Mouse (Mus musculus) heart, adult 2 months (tissue): ENCODE results near the gene Ptx4. TPM values are rescaled to one million over a fixed set of nuclear protein-coding genes. Genes with fewer than 3 reads are reported as not detected.

ENCODE experiments used
- DNase-seq, 2 experiments: peaks; one replicate each; pipeline ENCODE4 v3.0.0; 2021
- H3K27ac ChIP-seq: fragments of 200-600 bp; 2 replicates; pipeline ENCODE4 v1.8.1; 2022
- H3K27me3 ChIP-seq: fragments of 200-500 bp; 2 replicates; pipeline ENCODE4 v1.6.1; 2012; ENCODE audit warnings: mild to moderate bottlenecking, low read length, inconsistent platforms, mixed read lengths; ENCODE audit not compliant: control insufficient read depth, insufficient read depth
- H3K36me3 ChIP-seq: fragments of 200-500 bp; 2 replicates; pipeline ENCODE4 v1.6.1; 2012; ENCODE audit warnings: low read length, inconsistent platforms; ENCODE audit not compliant: control insufficient read depth, insufficient read depth
- H3K4me1 ChIP-seq: fragments of 200-500 bp; 2 replicates; pipeline ENCODE4 v1.6.1; 2011; ENCODE audit warnings: low read length; ENCODE audit not compliant: control insufficient read depth, insufficient read depth
- H3K4me3 ChIP-seq: fragments of 200-600 bp; 2 replicates; pipeline ENCODE4 v1.8.1; 2022
- H3K79me2 ChIP-seq: fragments of 200-500 bp; replicated peaks from 2 replicates; pipeline ENCODE4 v1.6.1; 2012; ENCODE audit warnings: mild to moderate bottlenecking, inconsistent platforms, low read length, moderate library complexity, mixed read lengths; ENCODE audit not compliant: control insufficient read depth, insufficient read depth
- H3K9ac ChIP-seq: fragments of 200-500 bp; 2 replicates; pipeline ENCODE4 v1.6.1; 2012; ENCODE audit warnings: low read depth, mild to moderate bottlenecking, control low read depth, inconsistent platforms, low read length, mixed read lengths
- CTCF ChIP-seq: fragments of 200-600 bp; IDR thresholded peaks from 2 replicates; pipeline ENCODE4 v1.8.1; 2022; ENCODE audit warnings: antibody characterized with exemption, mild to moderate bottlenecking, moderate library complexity
- EP300 ChIP-seq: fragments of 200-500 bp; IDR thresholded peaks from 2 replicates; pipeline ENCODE4 v1.6.1; 2011; ENCODE audit warnings: low read depth, low read length, control low read depth; ENCODE audit not compliant: insufficient read depth
- POLR2A ChIP-seq: fragments of 200-500 bp; IDR thresholded peaks from 2 replicates; pipeline ENCODE4 v1.6.1; 2011; ENCODE audit warnings: mild to moderate bottlenecking, low read depth, low read length, control low read depth; ENCODE audit not compliant: insufficient read depth
- WGBS: fragments of 180-500 bp; shearing (Covaris S2); methylation state at CpG from one replicate; pipeline ENCODE4 v1.1.7; 2018; 5-methylcytosine and 5-hydroxymethylcytosine counted together
- intact Hi-C: fragments of 180-260 bp; cut with DNase I; formaldehyde crosslinking; loops from one replicate; pipeline ENCODE4 v1.15.1; 2025
- polyA plus RNA-seq: library from polyadenylated mRNA; depleted of rRNA; stranded (reverse); fragments of >200 nt; gene quantifications from 2 replicates; pipeline ENCODE4 v1.2.3, GENCODE M21; 2012
- total RNA-seq, 2 experiments: library from RNA; stranded (reverse); gene quantifications; 2 replicates each; pipeline ENCODE4 v1.2.3; 2021

The Ptx4 gene
- total and polyA plus RNA-seq, 3 experiments = 0.16 to 5.8 (median 5.4) TPM

DNA sequence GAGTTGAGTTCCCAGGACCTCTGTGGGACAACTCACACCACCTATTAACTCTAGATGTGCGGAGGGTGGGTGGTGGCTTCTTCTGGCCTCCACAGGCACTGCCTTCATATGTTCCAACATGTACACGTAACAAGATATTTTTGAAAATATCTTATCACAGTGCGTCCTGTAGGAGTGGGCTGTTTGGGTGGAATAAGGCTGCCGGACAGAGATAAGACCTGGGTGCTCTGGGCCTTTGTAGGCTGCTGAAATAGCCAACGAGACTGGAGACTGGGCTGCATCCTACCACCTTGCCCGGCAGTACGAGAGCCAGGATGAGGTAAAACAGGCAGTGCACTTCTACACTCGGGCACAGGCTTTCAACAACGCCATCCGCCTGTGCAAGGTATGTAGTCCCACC lies 31.4 kb upstream of the Ptx4 start:
- H3K4me3 ChIP-seq = no peak overlapping the region
- DNase-seq = no peak
- peaks cover 2% of the 10 kb centered on the region; the same call in 1 of the 2 replicates for H3K4me1 ChIP-seq
- 68% methylated on average over 10 of the region's 10 CpGs for WGBS
- TF ChIP-seq POLR2A = no peak
- no peak for TF ChIP-seq EP300
- TF ChIP-seq CTCF = 0 out of 2 replicates have a peak, but pooled peaks have one; percentile 4
- no peaks in the 10 kb centered on the region for H3K36me3 ChIP-seq
- intact Hi-C loops = no loop called here
- H3K79me2 ChIP-seq = no peaks in the 10 kb centered on the region
- H3K9ac ChIP-seq = no peak overlapping the region
- no peaks in the 10 kb centered on the region for H3K27me3 ChIP-seq
- no peak overlapping the region for H3K27ac ChIP-seq

DNA sequence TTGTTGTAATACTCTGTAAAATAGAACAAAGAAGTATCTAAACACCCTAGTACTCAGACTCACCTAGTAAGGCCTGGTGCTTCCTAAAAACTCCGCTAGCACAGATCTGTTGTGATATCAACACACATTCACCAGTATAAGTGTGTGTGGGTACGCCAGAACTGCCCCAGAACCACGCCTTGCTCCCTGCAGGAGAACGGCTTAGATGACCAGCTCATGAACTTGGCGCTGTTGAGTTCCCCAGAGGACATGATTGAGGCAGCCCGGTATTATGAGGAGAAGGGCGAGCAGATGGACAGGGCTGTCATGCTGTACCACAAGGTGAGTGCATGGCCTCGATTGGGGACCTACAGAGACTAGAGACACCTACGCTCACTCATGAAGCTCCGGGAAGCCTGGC lies 30.1 kb upstream of the Ptx4 start:
- intact Hi-C loops = no loop called here
- WGBS = 91% methylated on average over 10 of the region's 10 CpGs

DNA sequence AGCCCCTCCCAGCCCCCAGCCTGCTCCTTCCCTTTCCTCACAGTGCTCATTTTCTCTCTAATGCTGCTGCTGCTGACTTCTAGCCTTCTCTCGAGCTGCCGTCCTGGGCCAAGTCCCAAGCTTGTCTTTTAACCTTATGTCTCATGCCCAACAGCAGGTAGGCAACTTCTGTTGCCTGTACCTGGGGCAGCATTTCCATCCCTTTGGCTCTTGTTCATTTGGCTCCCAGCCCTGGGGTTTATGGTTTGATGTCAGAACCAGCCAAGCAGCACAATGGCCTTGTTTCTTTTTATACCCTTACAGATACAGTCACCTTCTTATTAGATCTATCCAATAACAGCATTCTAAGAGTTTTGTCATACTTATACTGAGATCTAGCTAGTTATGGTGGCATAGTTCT lies 24.3 kb upstream of the Ptx4 start:
- H3K9ac ChIP-seq = no peak overlapping the region
- intact Hi-C loops = no loop called here
- H3K36me3 ChIP-seq = no peaks in the 10 kb centered on the region
- H3K27ac ChIP-seq = no peak overlapping the region
- H3K4me3 ChIP-seq = no peak overlapping the region
- H3K4me1 ChIP-seq = no peaks in the 10 kb centered on the region
- no peaks in the 10 kb centered on the region for H3K27me3 ChIP-seq
- DNase-seq = no peak
- H3K79me2 ChIP-seq = no peaks in the 10 kb centered on the region
- 90% methylated on average over 2 of the region's 2 CpGs for WGBS
- no peak for TF ChIP-seq EP300
- TF ChIP-seq CTCF = no peak
- no peak for TF ChIP-seq POLR2A

More for the DNA sequence above, 30.1 kb upstream of the Ptx4 start:
- H3K79me2 ChIP-seq = no peaks in the 10 kb centered on the region
- no peak overlapping the region for H3K9ac ChIP-seq
- no peaks in the 10 kb centered on the region for H3K27me3 ChIP-seq
- H3K4me3 ChIP-seq = no peak overlapping the region
- no peak for DNase-seq
- no peaks in the 10 kb centered on the region for H3K36me3 ChIP-seq
- H3K4me1 ChIP-seq = no peaks in the 10 kb centered on the region
- TF ChIP-seq EP300 (no peak), POLR2A (no peak), CTCF (no peak)
- no peak overlapping the region for H3K27ac ChIP-seq

DNA sequence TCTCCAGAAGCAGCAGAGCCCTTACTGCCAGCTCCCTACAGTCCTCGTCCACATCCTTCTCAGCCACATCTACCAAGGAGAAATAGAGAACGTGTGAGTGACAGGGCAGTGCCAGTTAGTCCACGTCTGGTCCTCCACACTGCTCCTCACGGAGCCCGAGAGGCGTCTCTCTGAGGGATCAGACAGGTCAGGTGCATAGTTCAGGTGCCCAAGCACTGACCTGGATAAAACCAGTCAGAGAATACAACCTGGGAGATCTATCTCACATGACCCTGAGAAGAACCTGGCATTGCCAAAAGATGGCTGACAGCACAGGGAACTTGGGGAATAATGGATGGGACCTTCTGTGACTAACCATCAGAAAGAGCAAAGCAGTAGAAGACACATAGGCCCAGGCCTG lies 20.5 kb upstream of the Ptx4 start:
- no peak for DNase-seq
- Histone ChIP-seq H3K4me1 (no peaks in the 10 kb centered on the region), H3K27me3 (no peaks in the 10 kb centered on the region), H3K4me3 (no peak overlapping the region), H3K27ac (no peak overlapping the region), H3K36me3 (no peaks in the 10 kb centered on the region), H3K9ac (no peak overlapping the region), H3K79me2 (no peaks in the 10 kb centered on the region)
- TF ChIP-seq POLR2A (no peak), CTCF (no peak), EP300 (no peak)
- 95% methylated on average over 6 of the region's 6 CpGs for WGBS
- intact Hi-C loops = no loop called here

DNA sequence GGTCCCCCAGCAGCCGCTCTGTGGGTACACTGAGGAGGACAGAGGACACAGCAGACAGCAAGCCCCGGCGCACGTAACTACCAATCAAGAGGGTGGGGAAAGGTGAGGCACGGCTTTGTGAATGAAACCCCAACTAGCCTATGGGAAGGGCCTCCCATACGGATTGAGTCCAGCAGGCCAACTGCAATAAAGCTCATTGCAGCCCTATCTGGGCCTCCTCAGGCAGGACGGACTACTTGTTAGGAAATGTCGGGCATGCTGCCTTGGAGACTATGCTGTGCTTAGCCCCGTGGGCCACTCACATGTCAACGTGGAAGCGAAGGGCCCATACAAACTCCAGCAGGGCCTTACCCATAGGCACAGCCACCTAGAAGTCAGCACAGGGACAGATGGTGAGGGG lies 19.2 kb upstream of the Ptx4 start:
- H3K27ac ChIP-seq = no peak overlapping the region
- H3K4me3 ChIP-seq = no peak overlapping the region
- intact Hi-C loops = no loop called here
- no peaks in the 10 kb centered on the region for H3K79me2 ChIP-seq
- no peaks in the 10 kb centered on the region for H3K27me3 ChIP-seq
- DNase-seq = no peak
- 92% methylated on average over 11 of the region's 11 CpGs for whole genome bisulfite sequencing
- no peak overlapping the region for H3K9ac ChIP-seq
- H3K36me3 ChIP-seq = no peaks in the 10 kb centered on the region
- TF ChIP-seq POLR2A = no peak
- H3K4me1 ChIP-seq = no peaks in the 10 kb centered on the region

DNA sequence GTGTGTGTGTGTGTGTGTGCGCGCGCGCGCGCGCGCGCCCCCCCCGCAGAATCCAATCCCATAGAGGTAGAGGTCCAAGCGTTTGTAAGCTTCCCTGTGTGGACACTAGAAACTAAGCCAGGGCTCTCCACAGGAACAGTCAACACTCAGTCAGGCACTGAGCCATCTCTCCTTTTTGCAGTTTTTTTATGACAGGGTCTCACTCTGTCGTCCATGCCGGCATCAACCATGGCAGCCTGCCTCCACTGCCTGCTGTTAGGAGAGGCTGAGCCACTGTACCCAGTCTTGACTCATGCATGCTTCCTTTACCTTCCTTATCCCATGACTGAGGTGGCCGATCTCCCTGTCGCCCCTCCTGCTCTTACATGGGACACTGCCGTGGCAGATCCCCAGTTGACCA lies 12.8 kb upstream of the Ptx4 start:
- Histone ChIP-seq H3K27me3 (no peaks in the 10 kb centered on the region), H3K4me3 (no peak overlapping the region), H3K27ac (no peak overlapping the region), H3K4me1 (peaks cover 5% of the 10 kb centered on the region), H3K36me3 (no peaks in the 10 kb centered on the region), H3K9ac (no peak overlapping the region), H3K79me2 (no peaks in the 10 kb centered on the region)
- intact Hi-C loops = loop anchor here (2.0 kb wide), 2 partner anchors 43 to 177 kb away; no protein-coding TSS in a partner anchor
- no peak for DNase-seq
- TF ChIP-seq EP300 = no peak
- 86% methylated on average over 16 of the region's 16 CpGs for WGBS
